ENCODE assay signal across 21 mouse cellular contexts in the genomic region with DNA sequence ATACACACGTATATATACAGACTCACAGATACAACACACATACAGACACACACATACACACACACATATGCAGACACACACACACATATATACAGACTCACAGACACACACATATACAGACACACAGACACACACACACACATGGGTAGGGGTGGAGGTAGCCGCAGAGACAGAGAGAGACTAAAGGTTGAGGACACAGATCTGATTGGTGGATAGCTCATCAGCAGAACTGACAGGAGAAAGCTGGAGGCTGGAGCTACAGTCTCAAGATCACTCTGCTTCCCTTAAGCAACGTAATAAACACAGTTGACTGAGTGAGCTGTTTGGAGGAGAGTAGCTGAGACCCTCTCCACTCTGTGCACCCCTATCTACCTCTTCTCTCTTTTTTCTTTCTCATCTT.
DNase-seq lines count a peak whose midpoint lies in the region; ATAC-seq lines count a peak whose summit lies in the region.
"Had no signal": no experiment of that assay in that cellular context is flagged by ENCODE, and none has a peak within 500 bp of the region (broad histone marks: within the 10 kb centered on the region; RNA-seq: fewer than 3 reads in every experiment).

No protein-coding gene starts in this region.

- H3K9me3 ChIP-seq in midbrain, embryonic 13.5 days, result no peaks in the 10 kb centered on the region
- no peaks in the 10 kb centered on the region for H3K9me3 ChIP-seq in midbrain, embryonic 15.5 days
- no peaks in the 10 kb centered on the region for H3K9me3 ChIP-seq in intestine, embryonic 15.5 days
- H3K9me3 ChIP-seq: embryonic facial prominence, embryonic 13.5 days; forebrain, embryonic 10.5 days; forebrain, embryonic 15.5 days; heart, embryonic 12.5 days; hindbrain, embryonic 12.5 days had no signal

- H3K4me1 ChIP-seq in midbrain, embryonic 13.5 days (replicated peaks), result peaks cover 17% of the 10 kb centered on the region
- 0 out of 2 replicates have a peak, but pooled peaks cover 9% of the 10 kb centered on the region for H3K4me1 ChIP-seq in midbrain, embryonic 15.5 days
- H3K4me1 ChIP-seq in intestine, embryonic 15.5 days (replicated peaks), result no peaks in the 10 kb centered on the region
- H3K4me1 ChIP-seq: forebrain, embryonic 15.5 days; heart, embryonic 12.5 days had no signal

- no peak overlapping the region for H3K4me2 ChIP-seq in midbrain, embryonic 13.5 days (replicated peaks)
- no peak overlapping the region for H3K4me2 ChIP-seq in midbrain, embryonic 15.5 days
- no peak overlapping the region for H3K4me2 ChIP-seq in intestine, embryonic 15.5 days (replicated peaks)
- H3K4me2 ChIP-seq: embryonic facial prominence, embryonic 13.5 days; forebrain, embryonic 15.5 days; heart, embryonic 12.5 days; hindbrain, embryonic 12.5 days had no signal

- no peak overlapping the region for H3K9ac ChIP-seq in midbrain, embryonic 13.5 days (replicated peaks)
- H3K9ac ChIP-seq in midbrain, embryonic 15.5 days, result no peak overlapping the region
- H3K9ac ChIP-seq in intestine, embryonic 15.5 days, result no peak overlapping the region
- H3K9ac ChIP-seq: embryonic facial prominence, embryonic 13.5 days; forebrain, embryonic 15.5 days; heart, embryonic 12.5 days; hindbrain, embryonic 12.5 days had no signal

- intact Hi-C loops in heart, postnatal 36 days (cut with DNase I), result no loop called here

- H3K4me3 ChIP-seq in midbrain, embryonic 13.5 days (replicated peaks), result no peak overlapping the region
- H3K4me3 ChIP-seq in midbrain, embryonic 15.5 days, result no peak overlapping the region
- no peak overlapping the region for H3K4me3 ChIP-seq in intestine, embryonic 15.5 days (replicated peaks)
- H3K4me3 ChIP-seq: embryonic facial prominence, embryonic 13.5 days; forebrain, embryonic 10.5 days; forebrain, embryonic 15.5 days; heart, embryonic 12.5 days; hindbrain, embryonic 12.5 days had no signal

- 84% methylated on average over 3 of the region's 3 CpGs for WGBS in midbrain, embryonic 13.5 days
- 83% methylated on average over 3 of the region's 3 CpGs for WGBS in midbrain, embryonic 15.5 days
- WGBS in intestine, embryonic 15.5 days, result 75% methylated on average over 3 of the region's 3 CpGs

- peak; percentile 48 for DNase-seq in heart, adult 11 months
- no peak for DNase-seq in heart, postnatal 36 days
- no peak for DNase-seq in gastrocnemius, postnatal 4 days (ENCODE audit: low spot score in 2 of 2)
- DNase-seq: adrenal gland, postnatal 14 days; cerebellum, adult 11-12 months; cerebellum, adult 9-10 months; cerebellum, postnatal 25 days; gastrocnemius, postnatal 10 days had no signal

- H3K27me3 ChIP-seq in midbrain, embryonic 13.5 days, result no peaks in the 10 kb centered on the region
- H3K27me3 ChIP-seq in midbrain, embryonic 15.5 days (replicated peaks), result no peaks in the 10 kb centered on the region
- no peaks in the 10 kb centered on the region for H3K27me3 ChIP-seq in intestine, embryonic 15.5 days (replicated peaks)
- H3K27me3 ChIP-seq: forebrain, embryonic 15.5 days; heart, embryonic 12.5 days; hindbrain, embryonic 12.5 days; Patski had no signal

- H3K36me3 ChIP-seq in midbrain, embryonic 13.5 days, result no peaks in the 10 kb centered on the region
- H3K36me3 ChIP-seq in midbrain, embryonic 15.5 days (replicated peaks), result no peaks in the 10 kb centered on the region
- no peaks in the 10 kb centered on the region for H3K36me3 ChIP-seq in intestine, embryonic 15.5 days
- H3K36me3 ChIP-seq: embryonic facial prominence, embryonic 13.5 days; forebrain, embryonic 10.5 days; forebrain, embryonic 15.5 days; heart, embryonic 12.5 days; hindbrain, embryonic 12.5 days had no signal

- ATAC-seq in midbrain, embryonic 13.5 days, result 0 out of 2 replicates have a peak, but pooled peaks have one; percentile 24
- ATAC-seq in midbrain, embryonic 15.5 days (replicated peaks), result no peak
- ATAC-seq in erythroblast, adult 5-6 weeks (replicated peaks; ENCODE audit: low FRiP score, poor library complexity, severe bottlenecking), result 0 out of 2 replicates have a peak, but pooled peaks have one; percentile 38
- peak; percentile 36; the same call in 1 of the 2 replicates for ATAC-seq in megakaryocyte-erythroid progenitor cell, adult 5-6 weeks (replicated peaks; ENCODE audit: low FRiP score, low TSS enrichment, poor library complexity, severe bottlenecking)
- no peak; the same call in 1 of the 2 replicates for ATAC-seq in intestine, embryonic 15.5 days
- ATAC-seq: activated CD4-positive, CD25-positive, alpha-beta regulatory T cell, adult 4 months; forebrain, embryonic 15.5 days; hindbrain, embryonic 16.5 days; Patski had no signal

- no peak overlapping the region for H3K27ac ChIP-seq in midbrain, embryonic 13.5 days
- H3K27ac ChIP-seq in midbrain, embryonic 15.5 days, result no peak overlapping the region
- no peak overlapping the region for H3K27ac ChIP-seq in intestine, embryonic 15.5 days
- H3K27ac ChIP-seq: embryonic facial prominence, embryonic 13.5 days; forebrain, embryonic 10.5 days; forebrain, embryonic 15.5 days; hindbrain, embryonic 12.5 days had no signal

Comparison
In these comparisons a context has a peak if more than half of its experiments do, and no peak if none do; other contexts are left out.
1. ATAC-seq: peak in midbrain, embryonic 13.5 days (single experiment), erythroblast, adult 5-6 weeks (single experiment) and megakaryocyte-erythroid progenitor cell, adult 5-6 weeks (single experiment); none in midbrain, embryonic 15.5 days (single experiment) and intestine, embryonic 15.5 days (single experiment).